Mouse (Mus musculus): ENCODE data around the gene Stk11ip. TPM values are rescaled to one million over a fixed set of nuclear protein-coding genes. Genes with fewer than 3 reads are reported as not detected.

Gene Stk11ip
- total and polyA plus RNA-seq, 3 experiments, result 16.0 to 36.9 (median 17.3) TPM

DNA sequence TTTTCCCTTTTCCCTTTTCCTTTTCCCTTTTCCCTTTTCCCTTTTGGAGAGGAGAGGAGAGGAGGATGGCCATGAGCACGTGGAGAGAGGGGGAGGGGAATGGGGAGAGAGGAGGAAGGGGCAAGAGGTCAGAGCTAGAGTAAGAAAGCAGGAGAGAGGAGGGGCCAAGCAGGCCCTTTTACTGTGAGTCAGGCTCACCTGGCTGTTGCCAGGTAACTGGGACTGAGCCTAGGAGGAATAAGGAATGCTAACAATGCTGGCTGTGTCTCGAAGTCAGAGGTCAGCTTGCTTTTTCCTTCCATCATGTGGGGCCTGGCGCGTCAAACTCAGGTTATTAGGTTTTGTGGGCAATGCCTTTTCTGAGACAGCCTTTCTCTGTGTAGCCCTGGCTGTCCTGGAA lies 3.3 kb upstream of the Stk11ip start:
- H3K36me3 ChIP-seq (replicated peaks in 1 of 2; ENCODE audit: control insufficient read depth in 1 of 2, insufficient read depth in 1 of 2, low read length in 1 of 2), result no peaks in the 10 kb centered on the region
- H3K79me2 ChIP-seq (replicated peaks; ENCODE audit: control insufficient read depth, extremely low read depth, insufficient read depth, poor library complexity, severe bottlenecking), result no peaks in the 10 kb centered on the region
- no peak for DNase-seq (ENCODE audit: extremely low read depth)
- H3K9ac ChIP-seq (ENCODE audit: insufficient read depth, low read depth), result no peak overlapping the region
- no peak overlapping the region for H3K27ac ChIP-seq (ENCODE audit: insufficient read depth, low read depth)
- peaks cover 2% of the 10 kb centered on the region for H3K27me3 ChIP-seq (replicated peaks)
- dilution Hi-C loops (cut with MboI; ENCODE audit: extremely low pct_ligation_motif_present, extremely low pct_unique_long_range_greater_than_20kb, low sequenced_read_pairs), result no loop called here
- TF ChIP-seq USF1 (IDR thresholded peaks at IDR 0.05; ENCODE audit: low read depth, low read length) (no peak), MYC (IDR thresholded peaks at IDR 0.05; ENCODE audit: low read depth, low read length) (no peak), POLR2A (IDR thresholded peaks at IDR 0.05; ENCODE audit: low read depth, low read length) (no peak), IRF4 (IDR thresholded peaks at IDR 0.05; ENCODE audit: low read depth, low read length) (no peak), ZNF384 (IDR thresholded peaks at IDR 0.05; ENCODE audit: low read depth, low read length) (no peak), NELFE (IDR thresholded peaks at IDR 0.05; ENCODE audit: low read depth, low read length) (no peak), BHLHE40 (IDR thresholded peaks at IDR 0.05; ENCODE audit: low read depth, low read length) (no peak), ZKSCAN1 (IDR thresholded peaks at IDR 0.05; ENCODE audit: borderline replicate concordance, low read depth, low read length) (no peak), SIN3A (IDR thresholded peaks at IDR 0.05; ENCODE audit: low read length) (no peak), POLR2AphosphoS2 (IDR thresholded peaks at IDR 0.05; ENCODE audit: low read depth, low read length) (no peak), KAT2A (IDR thresholded peaks at IDR 0.05; ENCODE audit: insufficient replicate concordance, low read length) (no peak), UBTF (IDR thresholded peaks at IDR 0.05; ENCODE audit: low read depth, low read length) (no peak), TBP (conservative IDR thresholded peaks at IDR 0.05; ENCODE audit: low read depth, low read length) (no peak), JUN (IDR thresholded peaks at IDR 0.05; ENCODE audit: insufficient read depth, low read depth, low read length) (no peak), ZMIZ1 (IDR thresholded peaks at IDR 0.05; ENCODE audit: low read depth, low read length) (no peak), SMC3 (IDR thresholded peaks at IDR 0.05; ENCODE audit: low read depth, low read length) (no peak)
- H3K4me1 ChIP-seq (ENCODE audit: control insufficient read depth in 1 of 2, insufficient read depth in 2 of 2), result peaks cover 0 to 9% of the 10 kb centered on the region in 2 experiments; a peak in 2 of 4 replicates
- H3K4me2 ChIP-seq (ENCODE audit: insufficient read depth, low read depth, poor library complexity, severe bottlenecking), result no peak overlapping the region
- H3K4me3 ChIP-seq (replicated peaks in 1 of 3; ENCODE audit: low read depth in 2 of 3, low read length in 2 of 3, poor library complexity in 1 of 3), result no peak overlapping the region
- in situ Hi-C loops (cut with MboI; ENCODE audit: low pct_ligation_motif_present, low pct_unique_long_range_greater_than_20kb, low sequenced_read_pairs), result no loop called here
- no peaks in the 10 kb centered on the region for H3K9me3 ChIP-seq (replicated peaks; ENCODE audit: low read length)

DNA sequence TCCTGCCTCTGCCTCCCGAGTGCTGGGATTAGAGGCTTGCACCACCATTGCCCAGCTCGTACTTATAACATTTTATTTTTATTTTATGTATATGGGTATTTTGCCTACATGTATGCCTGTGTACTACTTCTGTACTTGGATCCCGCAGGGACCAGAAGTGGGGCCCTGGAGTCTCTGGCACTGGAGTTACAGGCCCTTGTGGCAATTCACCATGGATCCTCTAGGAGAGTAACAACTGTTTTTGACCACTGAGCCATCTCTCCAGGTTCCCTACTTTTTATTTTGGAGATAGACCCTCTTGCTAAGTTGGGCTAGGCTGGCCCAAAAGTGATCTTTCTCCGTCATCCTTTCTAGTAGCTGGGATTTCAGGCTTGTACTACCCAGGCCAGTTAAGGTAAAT lies 2.9 kb upstream of the Stk11ip start:
- Histone ChIP-seq H3K27me3 (replicated peaks) (peaks cover 2% of the 10 kb centered on the region), H3K36me3 (replicated peaks in 1 of 2; ENCODE audit: control insufficient read depth in 1 of 2, insufficient read depth in 1 of 2, low read length in 1 of 2) (no peaks in the 10 kb centered on the region), H3K9ac (ENCODE audit: insufficient read depth, low read depth) (no peak overlapping the region), H3K9me3 (replicated peaks; ENCODE audit: low read length) (no peaks in the 10 kb centered on the region), H3K4me2 (ENCODE audit: insufficient read depth, low read depth, poor library complexity, severe bottlenecking) (no peak overlapping the region), H3K4me1 (ENCODE audit: control insufficient read depth in 1 of 2, insufficient read depth in 2 of 2) (peaks cover 0 to 13% of the 10 kb centered on the region in 2 experiments; a peak in 2 of 4 replicates), H3K79me2 (replicated peaks; ENCODE audit: control insufficient read depth, extremely low read depth, insufficient read depth, poor library complexity, severe bottlenecking) (no peaks in the 10 kb centered on the region), H3K4me3 (replicated peaks in 1 of 3; ENCODE audit: low read depth in 2 of 3, low read length in 2 of 3, poor library complexity in 1 of 3) (no peak overlapping the region), H3K27ac (ENCODE audit: insufficient read depth, low read depth) (no peak overlapping the region)
- DNase-seq (ENCODE audit: extremely low read depth), result no peak
- in situ Hi-C loops (cut with MboI; ENCODE audit: low pct_ligation_motif_present, low pct_unique_long_range_greater_than_20kb, low sequenced_read_pairs), result no loop called here
- TF ChIP-seq RAD21 (IDR thresholded peaks at IDR 0.05; ENCODE audit: low read depth, low read length) (no peak), JUN (IDR thresholded peaks at IDR 0.05; ENCODE audit: insufficient read depth, low read depth, low read length) (no peak), SIN3A (IDR thresholded peaks at IDR 0.05; ENCODE audit: low read length) (no peak), POLR2AphosphoS2 (IDR thresholded peaks at IDR 0.05; ENCODE audit: low read depth, low read length) (no peak), MAZ (IDR thresholded peaks at IDR 0.05; ENCODE audit: low read depth, low read length) (no peak), SMC3 (IDR thresholded peaks at IDR 0.05; ENCODE audit: low read depth, low read length) (no peak), TCF12 (IDR thresholded peaks at IDR 0.05; ENCODE audit: low read depth, low read length) (no peak), EP300 (IDR thresholded peaks at IDR 0.05; ENCODE audit: low read length) (no peak), MYC (IDR thresholded peaks at IDR 0.05; ENCODE audit: low read depth, low read length) (no peak), USF2 (conservative IDR thresholded peaks at IDR 0.05; ENCODE audit: low read depth, low read length) (no peak), IRF4 (IDR thresholded peaks at IDR 0.05; ENCODE audit: low read depth, low read length) (no peak), CTCF (conservative IDR thresholded peaks at IDR 0.05 in 1 of 2, IDR thresholded peaks at IDR 0.05 in 1 of 2; ENCODE audit: low read depth in 2 of 2, low read length in 2 of 2) (no peak), ZNF384 (IDR thresholded peaks at IDR 0.05; ENCODE audit: low read depth, low read length) (no peak), MEF2A (IDR thresholded peaks at IDR 0.05; ENCODE audit: borderline replicate concordance, low read depth, low read length) (no peak), UBTF (IDR thresholded peaks at IDR 0.05; ENCODE audit: low read depth, low read length) (no peak), ELF1 (IDR thresholded peaks at IDR 0.05; ENCODE audit: low read depth, low read length) (no peak)
- dilution Hi-C loops (cut with MboI; ENCODE audit: extremely low pct_ligation_motif_present, extremely low pct_unique_long_range_greater_than_20kb, low sequenced_read_pairs), result no loop called here
